Mouse (Mus musculus): ENCODE measurements at regions not wholly inside any gene's neighbourhood (a gene's known extent, or its start where the extent isn't known, plus 50 kb on each side); places are given as distances from the start of the nearest gene placed in this dataset.

DNA sequence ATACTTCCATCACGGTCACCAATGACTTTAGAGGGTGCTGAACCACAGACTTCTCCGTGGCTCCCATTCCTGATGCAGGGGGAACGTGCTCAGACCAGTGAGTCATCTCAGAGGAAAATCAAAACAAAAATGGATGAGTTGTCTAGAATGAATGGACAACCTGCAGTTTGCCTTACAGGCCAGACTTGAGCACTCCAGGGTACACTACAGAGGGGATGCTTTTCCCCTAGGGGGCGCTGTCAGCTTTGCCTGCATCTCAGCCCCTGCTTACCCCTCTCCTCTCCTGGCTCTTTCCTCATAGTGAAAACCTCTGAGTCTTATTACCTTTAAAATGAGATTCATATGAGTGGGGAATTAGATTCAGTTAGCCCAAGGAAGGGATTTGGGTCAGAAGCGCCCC is 75.4 kb upstream of the Wscd1 start:
- DNase-seq, result peak; percentile 87

DNA sequence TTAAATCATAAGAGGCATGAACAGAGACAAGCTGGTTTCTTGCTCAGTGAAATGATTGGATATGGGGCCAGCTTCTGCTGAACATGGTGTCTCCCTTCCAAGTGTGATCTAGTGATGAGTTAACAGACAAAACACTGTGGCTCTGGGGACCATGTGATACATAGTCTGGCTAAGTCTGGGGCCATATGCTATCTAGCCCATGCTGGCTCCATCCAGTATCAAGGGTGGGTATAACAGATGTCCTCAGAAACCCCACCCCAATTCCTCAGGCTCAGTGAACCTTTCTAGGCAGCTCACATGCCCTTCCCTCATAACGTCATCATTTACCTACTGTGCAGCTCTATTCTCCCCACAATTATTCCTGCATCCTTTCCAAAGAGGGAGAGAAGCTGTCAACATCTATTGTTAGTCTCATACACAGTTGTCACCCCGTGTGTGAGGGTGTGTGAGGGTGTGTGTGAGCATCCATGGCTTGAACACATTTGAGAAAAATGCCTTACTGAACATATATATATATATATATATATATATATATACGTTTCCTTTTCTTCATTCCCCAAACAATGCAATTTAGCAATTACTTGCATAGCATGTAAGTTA is 73.9 kb upstream of the Wscd1 start:
- peak; percentile 73 for DNase-seq

DNA sequence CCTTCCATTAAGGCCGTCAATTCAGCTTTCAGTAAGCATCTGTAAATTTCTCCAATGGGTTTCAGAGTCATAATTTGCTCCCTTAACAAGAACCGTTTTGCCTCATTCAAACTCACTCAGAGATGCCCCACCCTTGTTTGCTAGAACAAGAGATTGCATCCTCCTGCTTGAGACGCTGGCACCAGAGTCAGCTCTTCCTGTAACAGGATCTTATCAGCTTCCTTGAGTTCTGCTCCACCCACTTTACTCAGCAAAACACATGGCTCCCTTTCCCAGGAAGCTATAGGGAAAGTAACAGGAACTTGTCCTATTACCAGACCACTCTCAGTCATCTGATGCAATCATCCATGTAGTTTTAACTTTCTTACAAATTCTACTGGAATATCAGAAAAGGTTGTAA is 52.7 kb upstream of the Wscd1 start:
- peak; percentile 93 for DNase-seq

DNA sequence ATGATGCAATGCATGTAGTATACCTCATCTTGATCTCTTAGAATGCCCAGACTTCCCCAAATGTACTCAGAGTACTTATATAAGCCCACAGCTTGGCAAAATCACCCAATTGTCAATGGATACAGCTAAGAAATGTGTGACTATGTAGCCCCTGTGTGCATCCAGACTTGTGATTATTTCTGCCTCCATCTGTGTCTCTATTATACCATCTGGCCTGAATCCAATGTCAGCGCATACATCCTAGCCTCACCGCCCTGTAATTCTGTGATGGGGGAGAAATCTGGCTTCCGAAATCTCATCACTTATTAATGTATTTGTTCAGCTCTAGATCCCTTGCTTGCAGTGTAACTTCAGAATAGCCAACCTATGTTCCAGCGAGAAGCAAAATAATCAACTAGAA is 50.9 kb upstream of the Wscd1 start:
- peak; percentile 62 for DNase-seq

Measured in heart, adult 11 months (tissue).